Mouse (Mus musculus): Measurements from ENCODE around the gene Scin. TPM values are rescaled to one million over a fixed set of nuclear protein-coding genes. Genes with fewer than 3 reads are reported as not detected.
A peak's percentile ranks its signal among the peaks of the same experiment; 100 is the strongest.
"Not testable (repeated sequence)": the region's sequence is repeated elsewhere in the genome, so short reads cannot be mapped to it uniquely, and the experiment has no call there.

The Scin gene
- 2.3 TPM in 2 replicates for polyA plus RNA-seq (2014; fragmentation: Nextera tagmentation; extraction: Ambion mirVana)

DNA sequence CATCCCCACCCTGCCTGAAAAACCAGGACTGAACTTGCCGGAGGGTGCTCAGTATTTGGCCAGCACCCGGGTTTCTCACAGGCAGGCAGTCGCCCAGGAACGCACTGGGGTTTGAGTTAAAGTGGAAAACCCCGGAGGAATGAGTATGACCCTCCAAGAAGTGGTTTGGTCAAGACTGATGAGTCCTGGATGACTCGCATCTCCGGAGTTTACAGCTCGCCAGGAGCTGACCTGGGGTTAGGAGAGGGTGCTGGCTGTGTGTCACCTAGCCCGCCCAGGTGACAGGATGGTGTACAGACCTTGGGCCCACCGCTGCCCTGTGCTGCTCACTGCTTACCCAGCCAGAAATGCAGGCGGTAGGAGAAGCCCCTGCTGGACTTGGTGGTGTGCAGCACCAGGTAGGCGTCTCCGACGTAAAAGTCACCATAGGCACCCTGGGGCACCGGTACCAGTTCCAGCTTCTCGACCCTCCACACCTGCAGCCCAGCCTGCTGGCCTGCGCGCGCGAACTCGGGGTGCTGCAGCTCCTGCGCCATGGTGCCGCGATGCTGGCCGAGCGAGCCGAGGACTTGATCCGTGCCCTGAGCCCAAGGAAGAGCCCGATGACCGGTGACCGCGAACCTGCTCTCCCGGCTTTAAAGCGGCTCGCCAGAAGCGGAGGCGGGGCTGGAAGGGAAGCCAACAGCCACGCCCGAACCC, at the start of gene Scin:
Scin (minus strand) TSS at position 656 of the 699 bp plus-strand sequence.
- Histone ChIP-seq H3K27ac (ENCODE audit: low read depth, low read length) (no peak within 1 kb of the TSS), H3K4me1 (ENCODE audit: control insufficient read depth, insufficient read depth, low read length) (peaks cover 6% of the 10 kb centered on the region), H3K9ac (ENCODE audit: low read depth, low read length) (peak within 1 kb of the TSS; percentile 36), H3K27me3 (ENCODE audit: control insufficient read depth, insufficient read depth, low read length) (peaks cover 21% of the 10 kb centered on the region), H3K36me3 (ENCODE audit: control insufficient read depth, insufficient read depth, low read length) (no peaks in the 10 kb centered on the region), H3K4me3 (ENCODE audit: low read depth, low read length) (peak within 1 kb of the TSS; percentile 55), H3K4me2 (peak within 1 kb of the TSS; percentile 94), H3K9me3 (replicated peaks; ENCODE audit: control insufficient read depth, low read length) (0 out of 2 replicates have a peak, but pooled peaks cover 2% of the 10 kb centered on the region)
- ATAC-seq (replicated peaks; ENCODE audit: insufficient number of reproducible peaks, low FRiP score, low TSS enrichment): no peak
- under 1% methylated on average over 39 of the region's 39 CpGs for WGBS (ENCODE audit: insufficient replicate concordance)

DNA sequence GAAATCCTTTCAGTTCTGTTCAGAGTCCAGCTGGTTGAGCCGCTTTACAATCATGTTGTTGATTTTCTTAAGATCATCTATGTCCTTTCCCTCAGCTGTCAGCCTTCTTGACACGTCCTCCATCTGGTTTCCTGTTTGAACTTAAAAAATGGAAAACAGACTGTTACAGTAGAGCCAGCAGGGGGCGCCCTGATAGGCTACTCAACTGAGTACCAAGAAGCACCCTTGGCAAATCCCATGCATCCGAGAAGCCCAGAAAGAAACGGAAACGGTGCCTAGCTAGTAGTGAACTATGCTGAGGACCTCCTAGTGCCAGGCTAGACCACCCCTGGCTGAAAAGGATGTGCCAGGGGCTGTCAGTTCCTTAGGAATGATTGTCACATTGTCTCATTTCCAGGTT, 43.1 kb upstream of the Scin start:
- Histone ChIP-seq H3K9me3 (replicated peaks; ENCODE audit: control insufficient read depth, low read length) (no peaks in the 10 kb centered on the region), H3K4me3 (ENCODE audit: low read depth, low read length) (no peak overlapping the region), H3K27ac (ENCODE audit: low read depth, low read length) (no peak overlapping the region), H3K36me3 (ENCODE audit: control insufficient read depth, insufficient read depth, low read length) (no peaks in the 10 kb centered on the region; the same call in 1 of the 2 replicates), H3K4me1 (ENCODE audit: control insufficient read depth, insufficient read depth, low read length) (no peaks in the 10 kb centered on the region), H3K4me2 (no peak overlapping the region), H3K27me3 (ENCODE audit: control insufficient read depth, insufficient read depth, low read length) (no peaks in the 10 kb centered on the region), H3K9ac (ENCODE audit: low read depth, low read length) (no peak overlapping the region)
- 56% methylated on average over 6 of the region's 6 CpGs for WGBS (ENCODE audit: insufficient replicate concordance)
- ATAC-seq (replicated peaks; ENCODE audit: insufficient number of reproducible peaks, low FRiP score, low TSS enrichment): no peak

DNA sequence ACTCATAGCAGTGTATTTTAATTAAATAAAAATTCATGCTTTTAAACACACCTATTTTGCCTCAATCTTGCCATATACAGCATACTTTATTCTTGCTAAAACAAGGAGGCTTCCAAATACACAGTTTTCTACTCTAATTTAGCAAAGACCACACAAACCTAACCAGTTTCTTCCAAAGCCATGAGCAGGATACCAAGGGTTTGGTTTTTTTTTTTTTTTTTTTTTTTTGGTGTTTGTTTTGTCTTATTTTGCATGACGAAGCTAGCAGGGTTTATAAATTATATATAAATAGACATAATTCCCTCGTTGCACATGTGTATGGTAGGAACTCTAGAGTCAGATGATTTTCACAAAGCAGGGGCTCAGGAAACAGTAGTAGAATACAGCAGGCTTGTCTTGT, 42.1 kb upstream of the Scin start:
- no peak for ATAC-seq (replicated peaks; ENCODE audit: insufficient number of reproducible peaks, low FRiP score, low TSS enrichment)
- 76% methylated on average over 2 of the region's 2 CpGs for WGBS (ENCODE audit: insufficient replicate concordance)

DNA sequence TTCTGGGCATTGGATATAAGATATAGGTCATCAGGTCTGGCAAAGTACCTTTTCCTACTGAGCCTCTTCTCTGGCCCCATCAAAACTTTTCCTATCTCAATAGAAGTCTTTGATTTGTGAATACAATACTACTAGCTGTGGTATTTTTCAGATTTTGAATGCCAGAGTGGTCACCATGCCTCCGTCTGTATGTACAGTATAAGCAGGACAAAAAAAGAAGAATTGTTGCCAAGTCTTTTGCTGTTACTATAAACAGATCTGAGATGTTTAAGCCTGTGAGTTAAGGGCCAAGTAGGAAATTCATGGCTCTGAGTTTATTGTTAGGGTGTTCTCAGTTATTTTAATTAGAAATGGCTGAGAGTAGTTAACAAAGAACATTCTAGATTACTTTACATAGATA, 41.1 kb upstream of the Scin start:
- not testable (repeated sequence) for H3K4me1 ChIP-seq (ENCODE audit: control insufficient read depth, insufficient read depth, low read length); H3K4me2 ChIP-seq; H3K9ac ChIP-seq (ENCODE audit: low read depth, low read length); H3K36me3 ChIP-seq (ENCODE audit: control insufficient read depth, insufficient read depth, low read length); H3K4me3 ChIP-seq (ENCODE audit: low read depth, low read length); H3K9me3 ChIP-seq (replicated peaks; ENCODE audit: control insufficient read depth, low read length); H3K27ac ChIP-seq (ENCODE audit: low read depth, low read length); ATAC-seq (replicated peaks; ENCODE audit: insufficient number of reproducible peaks, low FRiP score, low TSS enrichment); H3K27me3 ChIP-seq (ENCODE audit: control insufficient read depth, insufficient read depth, low read length)
- WGBS (ENCODE audit: insufficient replicate concordance): 41% methylated on average over 1 of the region's 1 CpGs

More for the DNA sequence above, 42.1 kb upstream of the Scin start:
- H3K9ac ChIP-seq (ENCODE audit: low read depth, low read length): no peak overlapping the region
- H3K36me3 ChIP-seq (ENCODE audit: control insufficient read depth, insufficient read depth, low read length): no peaks in the 10 kb centered on the region; the same call in 1 of the 2 replicates
- H3K27ac ChIP-seq (ENCODE audit: low read depth, low read length): no peak overlapping the region
- H3K27me3 ChIP-seq (ENCODE audit: control insufficient read depth, insufficient read depth, low read length): no peaks in the 10 kb centered on the region
- no peak overlapping the region for H3K4me3 ChIP-seq (ENCODE audit: low read depth, low read length)
- H3K4me1 ChIP-seq (ENCODE audit: control insufficient read depth, insufficient read depth, low read length): no peaks in the 10 kb centered on the region
- H3K4me2 ChIP-seq: no peak overlapping the region
- H3K9me3 ChIP-seq (replicated peaks; ENCODE audit: control insufficient read depth, low read length): no peaks in the 10 kb centered on the region

DNA sequence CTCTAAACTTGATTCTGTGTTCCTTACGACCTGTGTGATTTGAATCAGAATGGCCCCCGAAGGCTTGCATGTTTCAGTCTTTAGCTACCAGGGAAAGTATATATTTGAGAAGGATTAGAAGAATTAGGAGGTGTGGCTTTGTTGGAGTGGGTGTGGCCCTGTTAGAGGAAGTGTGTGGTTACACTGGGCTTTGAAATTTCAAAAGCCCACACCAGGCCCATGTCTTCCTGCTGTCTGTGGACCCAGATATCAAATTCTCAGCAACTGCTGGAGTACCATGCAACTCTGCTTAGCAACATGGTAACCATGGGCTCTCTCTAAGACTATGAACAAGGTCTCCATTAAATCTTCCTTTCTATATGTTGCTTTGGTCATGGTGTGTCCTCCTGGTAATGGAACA, 37.6 kb upstream of the Scin start:
- H3K4me1 ChIP-seq (ENCODE audit: control insufficient read depth, insufficient read depth, low read length): no peaks in the 10 kb centered on the region
- H3K27ac ChIP-seq (ENCODE audit: low read depth, low read length): no peak overlapping the region
- ATAC-seq (replicated peaks; ENCODE audit: insufficient number of reproducible peaks, low FRiP score, low TSS enrichment): no peak
- no peak overlapping the region for H3K9ac ChIP-seq (ENCODE audit: low read depth, low read length)
- no peaks in the 10 kb centered on the region for H3K9me3 ChIP-seq (replicated peaks; ENCODE audit: control insufficient read depth, low read length)
- H3K4me3 ChIP-seq (ENCODE audit: low read depth, low read length): no peak overlapping the region
- no peak overlapping the region for H3K4me2 ChIP-seq
- 79% methylated on average over 2 of the region's 2 CpGs for WGBS (ENCODE audit: insufficient replicate concordance)
- no peaks in the 10 kb centered on the region for H3K27me3 ChIP-seq (ENCODE audit: control insufficient read depth, insufficient read depth, low read length)
- H3K36me3 ChIP-seq (ENCODE audit: control insufficient read depth, insufficient read depth, low read length): no peaks in the 10 kb centered on the region; the same call in 1 of the 2 replicates

DNA sequence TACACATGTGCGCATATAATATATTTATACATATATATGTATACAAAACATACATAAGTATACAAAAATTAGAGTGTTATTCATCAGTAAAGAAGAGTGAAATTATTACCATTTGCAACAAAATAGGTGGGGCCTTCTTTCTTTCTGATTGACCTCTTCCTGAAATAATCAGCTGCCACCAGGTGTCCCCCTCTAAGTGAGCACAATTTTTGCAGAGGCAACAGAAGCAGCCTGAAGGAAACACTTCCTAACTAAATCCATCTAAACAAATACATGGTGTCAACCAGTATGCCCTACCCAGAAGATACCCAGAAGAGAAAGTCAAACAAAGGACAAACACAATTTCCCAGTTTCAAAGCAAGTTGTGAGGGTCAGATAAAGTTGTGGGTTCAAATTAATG, 35.6 kb upstream of the Scin start:
- Histone ChIP-seq H3K4me2 (no peak overlapping the region), H3K27me3 (ENCODE audit: control insufficient read depth, insufficient read depth, low read length) (no peaks in the 10 kb centered on the region), H3K36me3 (ENCODE audit: control insufficient read depth, insufficient read depth, low read length) (no peaks in the 10 kb centered on the region; the same call in 1 of the 2 replicates), H3K4me3 (ENCODE audit: low read depth, low read length) (no peak overlapping the region), H3K9me3 (replicated peaks; ENCODE audit: control insufficient read depth, low read length) (no peaks in the 10 kb centered on the region), H3K4me1 (ENCODE audit: control insufficient read depth, insufficient read depth, low read length) (no peaks in the 10 kb centered on the region), H3K9ac (ENCODE audit: low read depth, low read length) (no peak overlapping the region), H3K27ac (ENCODE audit: low read depth, low read length) (no peak overlapping the region)
- ATAC-seq (replicated peaks; ENCODE audit: insufficient number of reproducible peaks, low FRiP score, low TSS enrichment): no peak
- 92% methylated on average over 1 of the region's 1 CpGs for WGBS (ENCODE audit: insufficient replicate concordance)

DNA sequence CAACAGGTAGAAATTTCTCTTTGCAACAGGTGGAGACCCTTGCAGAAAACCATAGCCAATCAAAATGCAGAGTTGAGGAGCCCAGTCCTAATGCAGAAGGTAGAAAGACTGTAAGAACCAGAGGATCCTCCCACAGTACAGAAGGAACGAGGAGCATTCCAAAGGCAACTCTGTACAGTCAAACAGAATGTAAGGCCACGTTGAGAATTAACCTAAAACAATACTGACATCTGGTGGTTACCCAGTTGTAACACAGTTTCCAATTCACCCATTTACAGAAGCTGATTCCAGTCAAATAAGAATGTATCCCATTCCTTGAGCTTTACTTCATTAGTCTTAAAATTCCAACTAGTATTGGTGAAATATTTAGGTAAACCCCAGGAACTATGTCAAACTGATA, 30.6 kb upstream of the Scin start:
- H3K4me3 ChIP-seq (ENCODE audit: low read depth, low read length): no peak overlapping the region
- no peak overlapping the region for H3K4me2 ChIP-seq
- H3K9me3 ChIP-seq (replicated peaks; ENCODE audit: control insufficient read depth, low read length): no peaks in the 10 kb centered on the region
- 8% methylated on average over 2 of the region's 2 CpGs for whole genome bisulfite sequencing (ENCODE audit: insufficient replicate concordance)
- no peak overlapping the region for H3K27ac ChIP-seq (ENCODE audit: low read depth, low read length)
- H3K4me1 ChIP-seq (ENCODE audit: control insufficient read depth, insufficient read depth, low read length): no peaks in the 10 kb centered on the region
- no peak overlapping the region for H3K9ac ChIP-seq (ENCODE audit: low read depth, low read length)
- no peak for ATAC-seq (replicated peaks; ENCODE audit: insufficient number of reproducible peaks, low FRiP score, low TSS enrichment)
- H3K27me3 ChIP-seq (ENCODE audit: control insufficient read depth, insufficient read depth, low read length): no peaks in the 10 kb centered on the region
- H3K36me3 ChIP-seq (ENCODE audit: control insufficient read depth, insufficient read depth, low read length): no peaks in the 10 kb centered on the region

DNA sequence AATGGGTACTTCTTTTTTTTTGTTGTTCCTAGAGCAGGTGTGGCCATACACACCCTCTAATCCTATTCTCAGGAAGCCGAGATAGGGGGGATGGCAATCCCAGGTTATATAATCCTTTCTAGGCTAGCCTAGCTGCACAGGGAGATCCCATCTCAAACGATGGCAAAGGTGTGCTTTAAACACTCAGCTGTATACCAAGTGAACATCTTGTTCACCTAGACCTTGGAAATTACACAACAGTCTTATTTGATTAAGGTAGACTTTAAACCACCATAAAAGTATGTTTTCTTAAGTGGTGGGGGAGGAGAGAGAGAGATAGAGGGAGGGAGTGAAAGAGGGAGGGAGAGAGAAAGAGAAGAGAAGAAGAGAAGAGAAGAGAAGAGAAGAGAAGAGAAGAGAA, 26.7 kb upstream of the Scin start:
- 73% methylated on average over 2 of the region's 2 CpGs for WGBS (ENCODE audit: insufficient replicate concordance)
- no peak overlapping the region for H3K4me3 ChIP-seq (ENCODE audit: low read depth, low read length)
- H3K27me3 ChIP-seq (ENCODE audit: control insufficient read depth, insufficient read depth, low read length): no peaks in the 10 kb centered on the region
- no peak for ATAC-seq (replicated peaks; ENCODE audit: insufficient number of reproducible peaks, low FRiP score, low TSS enrichment)
- H3K9ac ChIP-seq (ENCODE audit: low read depth, low read length): no peak overlapping the region
- no peaks in the 10 kb centered on the region for H3K36me3 ChIP-seq (ENCODE audit: control insufficient read depth, insufficient read depth, low read length)
- H3K9me3 ChIP-seq (replicated peaks; ENCODE audit: control insufficient read depth, low read length): no peaks in the 10 kb centered on the region
- H3K27ac ChIP-seq (ENCODE audit: low read depth, low read length): no peak overlapping the region
- H3K4me1 ChIP-seq (ENCODE audit: control insufficient read depth, insufficient read depth, low read length): no peaks in the 10 kb centered on the region
- no peak overlapping the region for H3K4me2 ChIP-seq

DNA sequence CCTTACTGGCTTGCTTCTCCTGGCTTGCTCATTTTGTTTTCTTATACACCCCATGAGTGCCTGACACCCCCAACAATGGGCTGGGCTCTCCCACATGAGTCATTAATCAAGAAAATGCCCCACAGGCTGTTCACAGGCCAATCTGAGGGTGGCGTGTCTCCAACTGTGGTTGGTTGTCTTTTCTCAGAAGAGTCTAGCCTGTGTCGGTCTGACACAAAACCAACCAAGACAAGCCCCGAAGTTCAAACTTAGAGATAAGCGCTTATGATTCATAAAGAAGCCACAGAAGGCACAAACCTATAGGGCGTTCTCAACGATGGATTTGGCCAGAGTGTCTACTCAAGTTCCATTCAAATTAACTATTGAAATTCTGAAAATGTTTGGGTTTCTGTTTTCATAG, 20.2 kb upstream of the Scin start:
- H3K27ac ChIP-seq (ENCODE audit: low read depth, low read length): no peak overlapping the region
- H3K4me2 ChIP-seq: no peak overlapping the region
- H3K36me3 ChIP-seq (ENCODE audit: control insufficient read depth, insufficient read depth, low read length): no peaks in the 10 kb centered on the region
- H3K4me3 ChIP-seq (ENCODE audit: low read depth, low read length): no peak overlapping the region
- WGBS (ENCODE audit: insufficient replicate concordance): 92% methylated on average over 6 of the region's 6 CpGs
- H3K27me3 ChIP-seq (ENCODE audit: control insufficient read depth, insufficient read depth, low read length): no peaks in the 10 kb centered on the region
- no peaks in the 10 kb centered on the region for H3K4me1 ChIP-seq (ENCODE audit: control insufficient read depth, insufficient read depth, low read length)
- no peaks in the 10 kb centered on the region for H3K9me3 ChIP-seq (replicated peaks; ENCODE audit: control insufficient read depth, low read length)
- no peak for ATAC-seq (replicated peaks; ENCODE audit: insufficient number of reproducible peaks, low FRiP score, low TSS enrichment)
- no peak overlapping the region for H3K9ac ChIP-seq (ENCODE audit: low read depth, low read length)

Measured in heart, embryonic 11.5 days (tissue).